Mouse (Mus musculus) WW6 (cell line): Measurements from ENCODE around the gene Gmeb1.
"Not testable (repeated sequence)": the region's sequence is repeated elsewhere in the genome, so short reads cannot be mapped to it uniquely, and the experiment has no call there.

Experiments used
- DNase-seq: peaks from one replicate; pipeline ENCODE4 v3.0.0-alpha.2; 2013; ENCODE audit warnings: low read depth, low spot score

Gene Gmeb1

DNA sequence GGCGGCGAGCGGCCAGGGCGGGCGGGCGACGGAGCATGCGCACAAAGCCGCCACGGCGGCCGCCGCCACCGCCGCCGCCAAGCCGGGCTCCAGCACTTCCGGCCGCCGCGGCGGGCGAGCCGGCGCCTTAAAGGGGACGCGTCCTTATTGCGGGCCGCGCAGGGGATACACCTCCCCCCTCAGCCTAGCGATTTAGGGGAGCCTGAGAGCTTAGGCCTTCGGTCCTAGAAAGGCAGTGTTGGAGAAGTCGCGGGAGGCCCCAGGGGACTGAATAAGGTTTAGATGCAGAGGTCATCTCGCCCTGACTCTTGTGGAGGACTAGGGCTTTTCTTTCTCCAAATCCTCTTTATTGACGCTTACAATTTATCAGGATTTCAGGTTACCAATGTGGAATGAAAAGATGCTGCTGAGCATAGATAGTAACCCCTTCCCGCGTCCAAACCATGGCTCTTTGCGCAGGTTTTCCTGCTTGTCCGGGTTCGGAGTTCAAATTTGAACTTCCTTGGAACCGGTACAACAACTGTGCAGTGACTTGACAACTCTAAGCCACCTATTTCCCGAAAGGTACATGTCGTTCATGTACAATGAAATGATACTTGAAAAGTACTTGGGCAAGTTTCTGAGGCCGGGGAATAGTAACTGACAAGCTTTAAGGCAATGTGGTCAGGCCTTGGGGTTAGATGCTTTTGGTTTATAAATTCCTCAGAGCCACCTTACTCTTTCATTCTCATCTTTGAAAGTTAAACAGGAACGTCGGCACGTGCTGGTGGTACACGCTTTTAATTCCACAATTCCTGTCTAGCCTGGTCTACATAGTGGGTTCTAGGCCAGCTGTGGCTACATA, at the start of gene Gmeb1:
TSS of gene Gmeb1 (minus strand) at position 89 of the 844 bp plus-strand sequence.
- no peak for DNase-seq

- DNase-seq: no peak
These were observed 48.6 kb upstream of the Gmeb1 start for GRCm38 (mm10) chr4:132309849-132310472.

- no peak for DNase-seq
These were observed 47.9 kb upstream of the Gmeb1 start for GRCm38 (mm10) chr4:132309140-132309848.

- DNase-seq: no peak
These were observed 47.2 kb upstream of the Gmeb1 start for GRCm38 (mm10) chr4:132308437-132309139.

DNA sequence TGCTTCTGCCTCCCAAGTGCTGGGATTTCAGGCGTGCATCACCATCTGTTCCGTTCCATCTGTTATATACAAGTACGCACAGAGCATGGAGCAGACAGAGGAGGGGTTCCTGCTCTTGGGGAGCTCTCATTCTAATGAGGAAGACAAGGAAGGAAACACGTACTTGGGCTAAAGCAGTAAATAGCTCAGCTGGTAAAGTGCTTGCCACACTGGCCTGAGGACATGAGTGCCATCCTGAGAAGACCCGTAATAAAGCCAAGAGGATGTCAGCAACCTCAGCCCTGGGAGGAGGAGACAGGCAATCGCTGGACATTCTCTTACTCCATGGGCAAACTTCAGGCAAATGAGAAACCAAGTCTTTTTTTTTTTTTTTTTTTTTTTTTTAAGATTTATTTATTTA, 44.6 kb upstream of the Gmeb1 start:
- no peak for DNase-seq

GRCm38 (mm10) chr4:132305276-132305675, 43.9 kb upstream of the Gmeb1 start:
- DNase-seq: no peak

- DNase-seq: not testable (repeated sequence)
These were observed 42.1 kb upstream of the Gmeb1 start for GRCm38 (mm10) chr4:132303484-132303883.

- no peak for DNase-seq
These were observed 41.6 kb upstream of the Gmeb1 start, which contains the start of gene Rab42 for GRCm38 (mm10) chr4:132302939-132303479. Gene Rab42, minus strand, starts transcription at chr4:132303385.

DNA sequence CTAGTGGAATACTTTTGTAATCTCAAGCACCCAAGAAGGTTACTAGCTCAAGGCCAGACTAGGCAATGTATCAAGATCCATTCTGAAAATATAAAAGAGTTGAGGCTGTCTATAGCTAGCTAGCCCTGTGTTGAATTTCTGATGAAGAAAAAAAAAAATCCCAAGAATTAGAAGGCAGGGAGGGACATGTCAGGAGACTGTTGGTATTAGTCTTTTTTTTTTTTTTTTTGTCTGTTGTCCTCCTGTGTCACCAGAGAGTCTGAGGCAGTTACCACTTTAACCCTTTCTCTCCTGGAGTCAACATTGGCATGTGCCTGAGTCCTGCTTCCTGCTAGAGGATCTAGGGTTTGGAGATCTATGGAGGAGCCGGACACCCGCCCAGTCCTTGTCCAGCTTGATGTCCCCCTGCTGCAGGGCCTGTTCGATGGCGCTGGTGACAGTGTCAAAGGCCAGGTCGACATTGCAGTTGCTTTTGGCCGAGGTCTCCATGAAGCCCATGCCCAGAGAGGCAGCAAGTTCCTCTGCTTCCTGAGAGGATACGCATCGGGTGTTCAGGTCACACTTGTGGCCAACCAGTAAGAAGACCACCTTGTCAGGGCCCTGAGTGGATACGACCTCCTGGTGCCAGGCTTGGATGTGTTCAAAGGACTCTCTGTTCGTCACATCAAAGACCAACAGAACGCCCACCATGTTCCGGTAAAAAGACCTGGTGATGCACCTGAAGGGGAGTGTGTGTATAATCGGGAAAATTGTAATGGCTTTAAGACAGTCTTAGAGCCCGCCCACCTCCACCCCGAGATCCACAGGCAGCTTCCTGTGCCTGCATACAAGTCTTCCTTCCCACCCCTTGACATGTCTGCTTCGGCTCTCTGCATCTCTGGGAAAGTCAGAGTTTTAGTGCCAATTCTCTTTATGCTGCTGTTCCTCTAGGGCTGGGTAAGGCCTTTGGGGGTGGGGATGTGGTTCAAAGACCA, 40.9 kb upstream of the Gmeb1 start:
- DNase-seq: no peak

- DNase-seq: no peak
These were observed 40.1 kb upstream of the Gmeb1 start for GRCm38 (mm10) chr4:132301486-132301885.

GRCm38 (mm10) chr4:132299849-132300248, 38.4 kb upstream of the Gmeb1 start:
- no peak for DNase-seq

GRCm38 (mm10) chr4:132295696-132296390, 34.4 kb upstream of the Gmeb1 start:
- no peak for DNase-seq

DNA sequence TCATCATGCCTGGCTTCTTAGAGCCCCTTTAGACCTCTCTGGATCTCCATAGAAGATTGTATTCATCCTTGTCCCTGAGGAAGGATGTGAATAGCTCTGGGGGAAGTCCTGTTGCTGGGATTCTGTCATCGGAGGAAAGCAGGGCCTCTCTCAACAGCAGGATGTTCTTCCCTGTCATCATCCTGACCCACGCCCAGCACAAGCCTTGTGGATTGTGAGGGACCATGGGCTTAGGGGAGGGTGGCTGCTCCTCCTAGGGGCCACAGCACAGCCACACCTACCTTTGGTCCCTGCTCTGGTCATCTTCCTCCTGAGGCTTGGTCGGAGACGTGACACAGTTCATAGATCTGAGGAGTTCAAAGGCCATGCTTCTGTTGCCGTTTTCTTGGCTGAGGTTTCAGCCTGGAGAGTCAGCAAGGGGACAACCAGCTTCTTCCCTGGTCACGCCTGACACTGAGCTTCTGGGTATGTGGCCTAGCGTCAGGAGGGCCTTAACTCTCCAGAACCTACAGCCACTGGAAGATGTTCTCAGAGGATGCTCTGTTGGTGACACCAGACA, 32.4 kb upstream of the Gmeb1 start:
- DNase-seq: no peak

- no peak for DNase-seq
These were observed 31.6 kb upstream of the Gmeb1 start for GRCm38 (mm10) chr4:132292988-132293387.

DNA sequence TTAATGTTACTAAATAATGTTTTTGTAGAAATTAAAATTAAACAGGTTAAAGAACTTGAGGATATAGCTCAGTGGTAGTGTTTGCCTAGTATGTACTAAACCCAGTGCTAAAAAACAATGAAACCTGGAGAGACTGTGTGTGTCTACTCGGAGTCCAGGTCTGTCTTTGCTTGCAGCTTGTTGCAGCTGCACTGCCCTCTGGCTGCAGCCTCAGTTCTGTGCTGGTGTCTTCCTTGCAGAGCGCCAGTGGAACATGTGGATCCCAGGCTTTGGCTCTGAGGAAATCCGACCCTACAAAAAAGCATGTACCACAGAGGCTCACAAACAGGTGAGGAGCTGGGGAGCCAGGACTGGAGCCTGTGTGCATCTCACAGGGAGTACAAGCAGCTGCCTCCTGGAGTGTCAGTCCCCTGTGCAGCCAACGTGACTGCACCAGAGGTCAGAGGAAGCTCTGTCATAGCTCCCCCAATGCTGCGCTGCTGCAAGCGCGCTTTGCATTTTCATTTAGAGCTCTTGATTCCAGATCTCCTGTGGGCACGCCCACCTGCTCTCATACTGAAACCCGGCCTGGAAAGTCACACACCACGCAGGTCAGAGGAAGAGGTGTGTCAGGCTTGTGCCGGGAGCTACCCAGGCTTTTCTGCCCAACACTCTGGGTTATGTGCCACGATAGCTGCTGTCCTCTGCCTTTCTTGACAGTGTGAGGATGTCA, 30.4 kb upstream of the Gmeb1 start:
- no peak for DNase-seq

DNA sequence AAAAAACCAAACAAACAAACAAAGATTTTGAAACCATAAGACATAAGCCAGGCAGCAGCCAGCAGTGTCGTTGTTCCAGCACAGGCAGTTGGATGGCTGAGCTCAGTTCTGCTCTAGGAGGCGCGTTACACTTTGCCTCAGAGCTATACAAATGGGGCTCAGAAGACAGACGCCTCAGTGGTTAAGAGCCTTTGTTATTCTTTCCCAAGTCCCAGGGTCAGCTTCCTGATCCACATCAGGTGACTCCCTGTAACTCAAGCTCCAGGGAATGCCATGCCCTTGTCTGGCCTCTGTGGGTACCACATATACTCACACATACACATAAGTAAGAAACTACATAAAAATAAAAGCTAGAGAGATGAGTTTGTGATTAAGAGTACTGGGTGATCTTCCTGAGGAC, 29.7 kb upstream of the Gmeb1 start:
- DNase-seq: no peak

DNA sequence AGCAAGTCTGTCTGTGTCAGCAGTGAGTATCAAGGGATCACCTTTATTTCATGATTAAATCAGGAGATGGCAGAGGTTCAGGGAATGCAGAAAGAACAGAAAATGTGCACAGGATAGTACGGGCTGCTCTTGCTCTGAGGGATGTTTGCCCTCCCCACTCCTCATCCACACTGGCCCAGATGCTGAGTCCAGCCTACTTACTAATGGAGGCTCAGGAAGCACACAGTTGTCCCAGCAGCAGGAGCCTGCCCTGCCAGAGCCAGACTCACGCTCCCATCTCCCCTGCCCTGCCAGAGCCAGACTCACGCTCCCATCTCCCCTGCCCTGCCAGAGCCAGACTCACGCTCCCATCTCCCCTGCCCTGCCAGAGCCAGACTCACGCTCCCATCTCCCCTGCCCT, 27.4 kb upstream of the Gmeb1 start:
- not testable (repeated sequence) for DNase-seq

DNA sequence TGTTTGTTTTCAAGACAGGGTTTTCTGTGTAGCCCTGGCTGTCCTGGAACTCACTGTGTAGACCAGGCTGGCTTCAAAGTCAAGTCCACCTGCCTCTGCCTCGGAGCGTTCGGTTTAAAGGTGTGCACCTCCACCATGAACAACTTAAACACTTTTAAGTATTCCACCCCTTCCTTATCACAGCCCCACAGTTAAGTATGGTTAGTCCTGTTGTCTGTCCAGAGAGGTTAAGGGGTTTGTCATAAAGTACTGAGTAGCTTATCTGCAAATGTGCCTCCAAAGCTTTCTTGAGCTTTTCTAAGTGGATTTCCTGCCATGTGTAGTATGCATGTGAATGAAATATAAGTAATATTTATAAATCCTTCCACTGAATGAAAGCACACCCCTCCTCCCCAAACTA, 14.5 kb upstream of the Gmeb1 start:
- no peak for DNase-seq
